Mouse (Mus musculus) kidney, embryonic 14.5 days (tissue): ENCODE measurements at regions not wholly inside any gene's neighbourhood (a gene's known extent, or its start where the extent isn't known, plus 50 kb on each side); places are given as distances from the start of the nearest gene placed in this dataset.

ENCODE experiments used
- ATAC-seq: fragments of 200-750 bp; cut with Nextera tagmentation; 2 replicates; pipeline ENCODE4 v1.8.0; 2017; ENCODE audit warnings: moderate number of reproducible peaks, mild to moderate bottlenecking, moderate TSS enrichment, moderate library complexity; ENCODE audit not compliant: low FRiP score, low TSS enrichment
- H3K27ac ChIP-seq: fragments of 300-500 bp; sonication (generic); 2 replicates; pipeline ENCODE4 v1.5.1; 2014; ENCODE audit warnings: low read depth, mild to moderate bottlenecking, low read length, moderate library complexity, mixed read lengths
- H3K27me3 ChIP-seq: fragments of 300-500 bp; sonication (generic); 2 replicates; pipeline ENCODE4 v1.6.1; 2014; ENCODE audit warnings: mild to moderate bottlenecking, low read length; ENCODE audit not compliant: control insufficient read depth, insufficient read depth
- H3K36me3 ChIP-seq: fragments of 300-500 bp; sonication (generic); 2 replicates; pipeline ENCODE4 v1.6.1; 2014; ENCODE audit warnings: low read length, mixed read lengths; ENCODE audit not compliant: control insufficient read depth, insufficient read depth
- H3K4me1 ChIP-seq: fragments of 300-500 bp; sonication (generic); 2 replicates; pipeline ENCODE4 v1.6.1; 2014; ENCODE audit warnings: low read length, mixed read lengths; ENCODE audit not compliant: control insufficient read depth, insufficient read depth
- H3K4me2 ChIP-seq: fragments of 300-500 bp; sonication (generic); replicated peaks from 2 replicates; pipeline ENCODE4 v1.6.1; 2014; ENCODE audit warnings: low read depth, mild to moderate bottlenecking, low read length
- H3K4me3 ChIP-seq: fragments of 300-500 bp; sonication (generic); 2 replicates; pipeline ENCODE4 v1.5.1; 2014; ENCODE audit warnings: mild to moderate bottlenecking, low read length
- H3K9ac ChIP-seq: fragments of 300-500 bp; sonication (generic); 2 replicates; pipeline ENCODE4 v1.6.1; 2014; ENCODE audit warnings: low read depth, mild to moderate bottlenecking, low read length, moderate library complexity
- H3K9me3 ChIP-seq: fragments of 300-500 bp; sonication (generic); 2 replicates; pipeline ENCODE4 v1.6.1; 2016; ENCODE audit warnings: low read length; ENCODE audit not compliant: control insufficient read depth
- WGBS: fragments of 180-500 bp; shearing (Covaris S2); extraction: QIAGEN DNeasy Blood & Tissue Kit; methylation state at CpG from one replicate; pipeline ENCODE4 v1.1.7; 2014; 5-methylcytosine and 5-hydroxymethylcytosine counted together

DNA sequence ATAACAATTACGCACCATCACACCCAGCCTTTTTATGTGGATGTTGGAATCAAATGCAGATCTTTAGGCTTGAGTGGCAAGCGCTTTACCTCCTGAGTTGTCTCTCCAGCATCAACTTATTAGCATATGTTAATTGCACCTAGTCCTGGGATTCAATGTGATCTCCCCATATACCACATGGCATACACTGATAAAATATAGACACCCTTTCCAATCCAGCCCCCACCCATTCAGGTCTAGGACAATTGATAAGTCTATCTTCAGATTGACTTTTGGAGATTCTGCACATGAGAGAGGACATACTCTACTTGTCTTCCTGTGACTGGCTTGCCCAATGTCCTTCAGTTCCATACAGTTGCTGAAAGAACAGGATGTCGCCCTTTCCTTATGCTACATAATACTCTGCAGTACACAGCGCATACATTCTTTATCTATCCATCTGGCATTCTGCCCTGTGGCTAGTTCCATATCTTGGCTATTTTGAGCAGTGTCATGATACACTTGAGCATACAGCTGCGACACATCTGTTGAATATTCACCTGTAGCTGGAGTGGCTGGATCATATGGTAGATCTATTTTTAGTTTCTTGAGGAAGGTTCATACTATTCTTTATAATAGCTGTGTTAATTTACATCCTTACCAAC is 120.3 kb downstream of the Gsdmc2 start:
- no peak overlapping the region for H3K27ac ChIP-seq
- H3K27me3 ChIP-seq = no peaks in the 10 kb centered on the region
- WGBS = 88% methylated on average over 5 of the region's 5 CpGs
- H3K4me1 ChIP-seq = no peaks in the 10 kb centered on the region
- H3K4me2 ChIP-seq = no peak overlapping the region
- no peak overlapping the region for H3K4me3 ChIP-seq
- no peak overlapping the region for H3K9ac ChIP-seq
- no peaks in the 10 kb centered on the region for H3K36me3 ChIP-seq
- ATAC-seq = no peak
- H3K9me3 ChIP-seq = no peaks in the 10 kb centered on the region

DNA sequence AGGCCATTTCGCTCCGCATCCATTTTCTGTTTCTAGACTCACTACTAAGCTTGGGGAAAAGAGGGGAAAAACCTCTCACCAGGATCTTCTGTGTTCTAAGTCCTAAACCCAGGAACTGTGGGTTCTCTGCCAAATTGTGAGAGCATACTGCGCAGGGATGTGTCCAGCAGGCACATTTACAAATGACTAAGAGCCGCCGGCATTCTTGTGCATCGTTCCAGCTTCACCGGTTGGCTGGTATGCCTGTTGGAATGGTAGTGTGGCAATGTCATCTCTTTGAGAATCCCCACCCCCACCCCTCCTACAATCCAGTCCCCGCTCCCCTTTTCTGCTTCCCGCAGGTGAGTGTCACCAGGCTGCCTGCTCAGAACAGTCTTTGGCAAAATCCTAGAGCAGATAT is 122.0 kb downstream of the Gsdmc2 start:
- Histone ChIP-seq H3K4me3 (no peak overlapping the region), H3K27ac (no peak overlapping the region), H3K27me3 (no peaks in the 10 kb centered on the region), H3K4me1 (no peaks in the 10 kb centered on the region), H3K36me3 (no peaks in the 10 kb centered on the region), H3K9ac (no peak overlapping the region), H3K4me2 (no peak overlapping the region), H3K9me3 (no peaks in the 10 kb centered on the region)
- no peak for ATAC-seq
- WGBS = 56% methylated on average over 9 of the region's 9 CpGs

GRCm38 (mm10) chr15:63721669-63722357 is 123.2 kb downstream of the Gsdmc2 start:
- WGBS = 69% methylated on average over 3 of the region's 3 CpGs
- no peak overlapping the region for H3K9ac ChIP-seq
- no peaks in the 10 kb centered on the region for H3K36me3 ChIP-seq
- ATAC-seq = no peak
- no peaks in the 10 kb centered on the region for H3K4me1 ChIP-seq
- H3K27me3 ChIP-seq = no peaks in the 10 kb centered on the region
- no peaks in the 10 kb centered on the region for H3K9me3 ChIP-seq
- H3K27ac ChIP-seq = no peak overlapping the region
- H3K4me3 ChIP-seq = no peak overlapping the region
- H3K4me2 ChIP-seq = no peak overlapping the region

- Histone ChIP-seq H3K9ac (no peak overlapping the region), H3K4me1 (no peaks in the 10 kb centered on the region), H3K9me3 (no peaks in the 10 kb centered on the region), H3K4me3 (no peak overlapping the region), H3K4me2 (no peak overlapping the region), H3K36me3 (no peaks in the 10 kb centered on the region), H3K27ac (no peak overlapping the region), H3K27me3 (no peaks in the 10 kb centered on the region)
- no peak for ATAC-seq
- 79% methylated on average over 8 of the region's 8 CpGs for WGBS
Observed at GRCm38 (mm10) chr15:63717812-63718211, 127.2 kb downstream of the Gsdmc2 start.

DNA sequence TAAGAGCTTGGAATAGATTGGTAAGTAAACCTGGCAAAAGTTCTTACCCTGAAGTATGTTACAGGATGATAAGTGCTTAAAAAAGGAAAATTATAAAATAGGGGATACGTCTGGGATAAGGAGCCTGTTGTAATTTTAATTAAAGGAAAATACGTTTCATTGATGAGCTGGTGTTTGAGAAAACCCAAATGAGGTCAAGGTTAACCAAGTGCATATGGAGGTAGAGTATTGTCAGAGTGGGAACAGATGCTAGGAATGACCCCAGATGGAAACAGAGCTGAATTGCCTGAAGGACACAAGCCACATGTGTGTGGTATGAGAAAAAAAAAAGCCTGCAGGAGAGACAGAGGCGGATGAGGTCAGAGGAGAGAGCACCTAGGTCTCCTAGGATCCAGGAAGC is 131.3 kb downstream of the Gsdmc2 start:
- H3K36me3 ChIP-seq = no peaks in the 10 kb centered on the region
- no peak overlapping the region for H3K4me3 ChIP-seq
- H3K27ac ChIP-seq = no peak overlapping the region
- ATAC-seq = no peak
- H3K9me3 ChIP-seq = no peaks in the 10 kb centered on the region
- no peaks in the 10 kb centered on the region for H3K4me1 ChIP-seq
- no peak overlapping the region for H3K9ac ChIP-seq
- no peak overlapping the region for H3K4me2 ChIP-seq
- WGBS = 85% methylated on average over 3 of the region's 3 CpGs
- H3K27me3 ChIP-seq = no peaks in the 10 kb centered on the region

DNA sequence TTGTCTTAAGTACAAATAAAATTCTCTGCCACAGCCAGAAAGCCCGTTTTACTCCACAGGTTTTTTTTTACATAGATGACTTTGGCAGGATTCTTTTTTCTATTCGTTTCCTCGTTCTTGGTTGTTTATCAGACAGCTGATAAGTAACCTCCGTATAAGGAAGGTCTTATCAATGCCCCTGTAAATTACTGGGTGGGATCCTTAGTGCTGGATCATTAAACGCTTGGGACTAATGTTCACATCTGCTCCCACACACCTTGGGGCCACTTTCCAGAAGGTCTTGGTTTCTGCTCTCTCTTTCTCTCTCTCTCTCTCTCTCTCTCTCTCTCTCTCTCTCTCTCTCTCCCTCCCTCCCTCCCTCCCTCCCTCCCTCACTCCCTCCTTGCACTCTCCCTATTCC is 134.6 kb downstream of the Gsdmc2 start:
- Histone ChIP-seq H3K4me3 (no peak overlapping the region), H3K27ac (no peak overlapping the region), H3K27me3 (no peaks in the 10 kb centered on the region), H3K36me3 (no peaks in the 10 kb centered on the region), H3K9me3 (no peaks in the 10 kb centered on the region), H3K4me2 (no peak overlapping the region), H3K9ac (no peak overlapping the region), H3K4me1 (no peaks in the 10 kb centered on the region)
- WGBS = 62% methylated on average over 5 of the region's 5 CpGs
- no peak for ATAC-seq

DNA sequence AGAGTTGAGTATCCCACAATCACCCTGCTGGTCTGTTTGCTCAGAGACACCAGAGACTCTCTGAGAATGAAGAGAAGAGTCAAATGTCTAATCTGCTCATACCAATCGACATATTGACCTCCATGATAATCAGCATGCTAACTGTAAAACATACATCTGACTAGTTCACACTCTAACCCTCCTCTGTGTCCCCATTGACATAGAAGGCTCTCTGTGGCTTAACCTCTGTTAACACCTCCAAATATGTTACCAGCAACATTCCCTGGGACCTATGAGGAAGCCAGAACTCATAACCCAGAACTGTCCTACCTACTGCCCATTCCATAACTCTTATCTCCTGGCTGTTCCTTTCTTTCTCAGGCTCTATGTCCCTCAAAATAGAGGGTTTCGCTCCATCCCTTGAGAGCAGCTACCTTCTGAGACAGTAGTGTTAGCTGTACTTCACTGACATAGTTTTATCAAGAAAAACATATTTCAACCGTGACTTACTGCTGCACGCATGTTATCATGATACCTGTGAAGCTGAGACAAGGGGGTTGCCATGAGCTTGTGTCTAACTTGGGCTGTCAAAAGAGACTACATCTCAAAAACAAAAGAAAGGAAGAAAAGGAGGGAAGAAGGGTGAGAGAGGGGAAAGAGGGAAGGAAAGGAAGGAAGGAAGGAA is 135.6 kb downstream of the Gsdmc2 start:
- Histone ChIP-seq H3K4me3 (no peak overlapping the region), H3K9ac (no peak overlapping the region), H3K27me3 (no peaks in the 10 kb centered on the region), H3K4me2 (no peak overlapping the region), H3K36me3 (no peaks in the 10 kb centered on the region), H3K27ac (no peak overlapping the region), H3K9me3 (no peaks in the 10 kb centered on the region), H3K4me1 (no peaks in the 10 kb centered on the region)
- 95% methylated on average over 4 of the region's 4 CpGs for WGBS
- ATAC-seq = no peak

DNA sequence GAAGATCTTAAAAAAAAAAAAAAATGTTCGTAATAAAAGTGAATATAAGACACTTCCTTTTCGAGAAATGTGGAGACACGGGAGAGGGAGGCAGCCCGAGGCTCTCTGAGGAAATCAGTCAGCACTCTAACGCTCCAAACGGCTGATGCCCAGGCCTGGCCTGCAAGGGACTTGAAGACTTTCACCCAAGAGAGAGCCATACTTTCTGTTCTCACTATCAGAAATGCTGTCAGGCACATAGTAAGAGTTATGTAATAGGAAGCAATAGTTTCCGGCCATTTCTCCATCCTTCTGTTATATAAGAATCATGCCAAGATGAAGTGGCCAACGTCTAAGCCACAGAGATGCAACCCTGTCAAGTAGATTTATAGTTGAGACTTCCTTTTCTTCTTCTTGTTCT is 140.3 kb downstream of the Gsdmc2 start:
- ATAC-seq = no peak
- Histone ChIP-seq H3K4me3 (no peak overlapping the region), H3K4me2 (no peak overlapping the region), H3K27me3 (no peaks in the 10 kb centered on the region), H3K36me3 (no peaks in the 10 kb centered on the region), H3K27ac (no peak overlapping the region), H3K9ac (no peak overlapping the region), H3K4me1 (no peaks in the 10 kb centered on the region), H3K9me3 (no peaks in the 10 kb centered on the region)
- 85% methylated on average over 8 of the region's 8 CpGs for WGBS

DNA sequence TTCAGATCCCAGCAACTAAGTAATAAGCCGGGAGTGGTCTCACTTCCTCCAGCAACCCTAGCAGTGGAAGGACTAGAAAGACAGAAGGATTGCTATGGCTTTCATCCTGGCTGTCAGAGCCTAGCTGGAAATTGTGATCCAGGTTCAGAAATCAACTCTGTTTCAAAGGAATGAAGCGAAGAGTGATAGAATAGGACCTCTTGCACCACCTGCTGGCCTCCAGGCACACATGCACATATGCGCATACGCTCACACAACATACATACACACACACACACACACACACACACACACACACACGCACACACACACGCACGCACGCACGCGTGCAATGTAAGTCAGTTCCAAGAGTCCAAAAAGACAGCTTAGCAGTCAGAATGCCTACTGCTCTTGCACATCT is 147.1 kb downstream of the Gsdmc2 start:
- no peak for ATAC-seq
- Histone ChIP-seq H3K4me2 (no peak overlapping the region), H3K4me3 (no peak overlapping the region), H3K4me1 (no peaks in the 10 kb centered on the region), H3K9ac (no peak overlapping the region), H3K9me3 (no peaks in the 10 kb centered on the region), H3K27me3 (no peaks in the 10 kb centered on the region), H3K36me3 (no peaks in the 10 kb centered on the region), H3K27ac (no peak overlapping the region)
- WGBS = 93% methylated on average over 10 of the region's 10 CpGs
